Mouse (Mus musculus) cerebellum, adult 2 months (tissue): ENCODE measurements around the gene Nwd2. TPM values are rescaled to one million over a fixed set of nuclear protein-coding genes. Genes with fewer than 3 reads are reported as not detected.
A peak's percentile ranks its signal among the peaks of the same experiment; 100 is the strongest.

Experiments used
- DNase-seq, 2 experiments: peaks; one replicate each; pipeline ENCODE4 v3.0.0; 2021
- H3K27ac ChIP-seq: fragments of 200-500 bp; 2 replicates; pipeline ENCODE4 v1.5.1; 2012; ENCODE audit warnings: low read length, control low read depth, inconsistent platforms; ENCODE audit not compliant: insufficient read depth
- H3K27me3 ChIP-seq: fragments of 200-500 bp; 2 replicates; pipeline ENCODE4 v1.6.1; 2012; ENCODE audit warnings: inconsistent platforms, mild to moderate bottlenecking, low read length, moderate library complexity; ENCODE audit not compliant: control insufficient read depth, insufficient read depth
- H3K4me1 ChIP-seq: fragments of 200-500 bp; 2 replicates; pipeline ENCODE4 v1.6.1; 2011; ENCODE audit warnings: low read length; ENCODE audit not compliant: control insufficient read depth, insufficient read depth
- H3K4me3 ChIP-seq: fragments of 200-500 bp; replicated peaks from 2 replicates; pipeline ENCODE3; 2011; ENCODE audit warnings: mild to moderate bottlenecking, low read depth, low read length, control low read depth; ENCODE audit not compliant: insufficient read depth
- CTCF ChIP-seq: fragments of 200-500 bp; IDR thresholded peaks from 2 replicates; pipeline ENCODE4 v1.5.1; 2011; ENCODE audit warnings: low read depth, mild to moderate bottlenecking, control low read depth, low read length, moderate library complexity, borderline replicate concordance; ENCODE audit not compliant: insufficient read depth
- POLR2A ChIP-seq: fragments of 200-500 bp; IDR thresholded peaks from 2 replicates; pipeline ENCODE4 v1.6.1; 2011; ENCODE audit warnings: low read length, control low read depth, borderline replicate concordance; ENCODE audit not compliant: insufficient read depth
- WGBS: fragments of 180-500 bp; shearing (Covaris S2); methylation state at CpG from one replicate; pipeline ENCODE4 v1.1.7; 2018; 5-methylcytosine and 5-hydroxymethylcytosine counted together
- polyA plus RNA-seq: library from polyadenylated mRNA; depleted of rRNA; stranded (reverse); fragments of >200 nt; gene quantifications from 2 replicates; pipeline ENCODE4 v1.2.3, GENCODE M21; 2012; rRNA removed

Gene Nwd2
- 5.2 and 5.8 TPM in 2 replicates for polyA plus RNA-seq

- TF ChIP-seq POLR2A (no peak), CTCF (no peak)
- WGBS, result 1% methylated on average over 29 of the region's 29 CpGs
- Histone ChIP-seq H3K4me1 (no peaks in the 10 kb centered on the region), H3K4me3 (peak within 1 kb of the TSS; percentile 32), H3K27me3 (no peaks in the 10 kb centered on the region; the same call in 1 of the 2 replicates), H3K27ac (no peak within 1 kb of the TSS)
- DNase-seq, result peak in 1 of 2 experiments; percentile 21
Measured at GRCm38 (mm10) chr5:63649070-63649532, at the start of gene Nwd2. TSS of gene Nwd2 (plus strand) at chr5:63649102.

- WGBS, result 63% methylated on average over 2 of the region's 2 CpGs
- TF ChIP-seq CTCF (no peak), POLR2A (no peak)
Measured at GRCm38 (mm10) chr5:63607447-63607846, 41.5 kb upstream of the Nwd2 start.

GRCm38 (mm10) chr5:63616792-63617668 lies 31.9 kb upstream of the Nwd2 start:
- DNase-seq, result no peak
- H3K4me3 ChIP-seq, result no peak overlapping the region
- no peaks in the 10 kb centered on the region for H3K4me1 ChIP-seq
- no peaks in the 10 kb centered on the region; the same call in 1 of the 2 replicates for H3K27me3 ChIP-seq
- H3K27ac ChIP-seq, result no peak overlapping the region
- WGBS, result 63% methylated on average over 3 of the region's 3 CpGs
- no peak for TF ChIP-seq CTCF
- TF ChIP-seq POLR2A, result no peak

More at GRCm38 (mm10) chr5:63607447-63607846, 41.5 kb upstream of the Nwd2 start:
- DNase-seq, result no peak
- H3K4me1 ChIP-seq, result no peaks in the 10 kb centered on the region
- H3K27me3 ChIP-seq, result no peaks in the 10 kb centered on the region; the same call in 1 of the 2 replicates
- no peak overlapping the region for H3K27ac ChIP-seq
- no peak overlapping the region for H3K4me3 ChIP-seq

GRCm38 (mm10) chr5:63624123-63624522 lies 24.8 kb upstream of the Nwd2 start:
- DNase-seq, result peak in 1 of 2 experiments; percentile 6
- Histone ChIP-seq H3K4me1 (no peaks in the 10 kb centered on the region), H3K27ac (no peak overlapping the region), H3K27me3 (no peaks in the 10 kb centered on the region; the same call in 1 of the 2 replicates), H3K4me3 (no peak overlapping the region)
- 42% methylated on average over 3 of the region's 3 CpGs for WGBS
- no peak for TF ChIP-seq CTCF
- TF ChIP-seq POLR2A, result no peak

GRCm38 (mm10) chr5:63627832-63628530 lies 20.9 kb upstream of the Nwd2 start:
- Histone ChIP-seq H3K4me3 (no peak overlapping the region), H3K27ac (no peak overlapping the region), H3K4me1 (no peaks in the 10 kb centered on the region), H3K27me3 (no peaks in the 10 kb centered on the region; the same call in 1 of the 2 replicates)
- 87% methylated on average over 1 of the region's 1 CpGs for WGBS
- DNase-seq, result no peak
- TF ChIP-seq POLR2A, result no peak
- TF ChIP-seq CTCF, result no peak

- no peak overlapping the region for H3K27ac ChIP-seq
- H3K4me3 ChIP-seq, result no peak overlapping the region
- no peaks in the 10 kb centered on the region; the same call in 1 of the 2 replicates for H3K27me3 ChIP-seq
- DNase-seq, result peak in 1 of 2 experiments; percentile 38
- H3K4me1 ChIP-seq, result no peaks in the 10 kb centered on the region
- no peak for TF ChIP-seq POLR2A
- TF ChIP-seq CTCF, result no peak
- 45% methylated on average over 3 of the region's 3 CpGs for WGBS
Measured at GRCm38 (mm10) chr5:63628531-63628871, 20.4 kb upstream of the Nwd2 start.

GRCm38 (mm10) chr5:63634636-63635035 lies 14.3 kb upstream of the Nwd2 start:
- TF ChIP-seq POLR2A, result no peak
- TF ChIP-seq CTCF, result no peak
- H3K4me3 ChIP-seq, result no peak overlapping the region
- H3K27me3 ChIP-seq, result no peaks in the 10 kb centered on the region
- peak in 1 of 2 experiments; percentile 15 for DNase-seq
- 21% methylated on average over 2 of the region's 2 CpGs for WGBS
- H3K27ac ChIP-seq, result no peak overlapping the region
- H3K4me1 ChIP-seq, result no peaks in the 10 kb centered on the region

GRCm38 (mm10) chr5:63648187-63648586 lies 715 bp upstream of the Nwd2 start:
- Histone ChIP-seq H3K27me3 (no peaks in the 10 kb centered on the region; the same call in 1 of the 2 replicates), H3K4me1 (no peaks in the 10 kb centered on the region), H3K27ac (no peak overlapping the region), H3K4me3 (no peak overlapping the region)
- 49% methylated on average over 2 of the region's 2 CpGs for WGBS
- peak in 1 of 2 experiments; percentile 31 for DNase-seq
- TF ChIP-seq CTCF (no peak), POLR2A (no peak)
